Comparison of ENCODE assay signal across 9 mouse cellular contexts in the genomic region with DNA sequence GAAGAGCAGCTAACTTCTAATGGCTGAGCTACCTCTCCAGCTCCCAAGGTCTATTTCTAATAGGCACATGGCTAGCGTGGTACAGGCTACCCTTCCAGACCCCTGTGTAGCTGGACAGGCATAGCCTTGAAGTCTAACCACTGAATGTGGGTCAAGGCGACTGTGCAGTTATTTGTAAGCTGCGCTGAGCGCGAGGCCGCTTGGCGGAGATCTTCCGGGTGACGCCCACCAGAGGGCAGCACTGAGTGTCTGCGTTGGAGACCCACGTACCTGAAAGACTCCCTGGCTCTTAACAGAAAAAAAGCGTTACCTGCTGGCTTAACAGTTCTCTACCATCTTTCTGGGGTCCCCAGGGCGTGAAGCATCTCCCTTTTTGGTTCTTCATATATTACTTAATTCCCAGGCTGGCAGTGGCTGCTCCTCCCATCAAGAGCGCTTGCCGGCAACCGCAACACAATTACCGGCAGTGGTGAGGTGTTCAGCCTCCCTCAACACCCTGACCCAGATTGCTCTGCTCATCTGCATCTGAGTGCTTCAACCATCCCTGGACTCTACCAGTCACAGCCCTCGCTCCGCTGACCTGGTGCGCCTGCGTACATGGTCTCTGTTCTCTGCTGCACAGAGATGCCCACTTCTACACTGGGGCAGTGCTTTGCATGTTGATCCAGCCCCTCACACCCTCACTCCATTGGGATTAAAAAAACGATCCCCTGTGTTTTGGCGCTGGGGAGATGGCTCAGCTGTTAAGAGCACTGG. TPM values are rescaled to one million over a fixed set of nuclear protein-coding genes. Genes with fewer than 3 reads are reported as not detected.
A peak's percentile ranks its signal among the peaks of the same experiment; 100 is the strongest.
DNase-seq lines count a peak whose midpoint lies in the region; ATAC-seq and TF ChIP-seq lines count a peak whose summit lies in the region.
"Had no signal": no experiment of that assay in that cellular context is flagged by ENCODE, and none has a peak within 500 bp of the region (broad histone marks: within the 10 kb centered on the region; RNA-seq: fewer than 3 reads in every experiment).

No protein-coding gene starts in this region.

- H3K4me3 ChIP-seq in gastrocnemius, adult 2 months = peak overlapping the region; percentile 29; the same call in 1 of the 2 replicates
- peak overlapping the region; percentile 22 for H3K4me3 ChIP-seq in hindbrain, postnatal 0 days (ENCODE audit: low read length)
- H3K4me3 ChIP-seq in left cerebral cortex, adult 2 months = peak overlapping the region; percentile 35
- H3K4me3 ChIP-seq: liver, embryonic 15.5 days had no signal

- H3K27ac ChIP-seq in gastrocnemius, adult 2 months = no peak overlapping the region
- peak overlapping the region; percentile 48; the same call in 1 of the 2 replicates for H3K27ac ChIP-seq in hindbrain, postnatal 0 days
- H3K27ac ChIP-seq in left cerebral cortex, adult 2 months = no peak overlapping the region
- H3K27ac ChIP-seq: liver, embryonic 15.5 days had no signal

- no peaks in the 10 kb centered on the region for H3K27me3 ChIP-seq in hindbrain, postnatal 0 days (ENCODE audit: insufficient read depth, low read length)

- H3K4me1 ChIP-seq in hindbrain, postnatal 0 days (ENCODE audit: insufficient read depth, low read length) = peaks cover 4% of the 10 kb centered on the region; the same call in 1 of the 2 replicates
- H3K4me1 ChIP-seq: liver, embryonic 15.5 days had no signal

- peak overlapping the region; percentile 52 for H3K4me2 ChIP-seq in hindbrain, postnatal 0 days (ENCODE audit: low read depth, low read length)
- H3K4me2 ChIP-seq: liver, embryonic 15.5 days had no signal

- peak; percentile 80 for ATAC-seq in hindbrain, postnatal 0 days
- peak; percentile 88 for ATAC-seq in megakaryocyte progenitor cell, adult 5-6 weeks (replicated peaks; ENCODE audit: poor library complexity)

- TF ChIP-seq CTCF in gastrocnemius, adult 2 months (IDR thresholded peaks at IDR 0.05) = peak; percentile 95
- TF ChIP-seq CTCF in hindbrain, postnatal 0 days (IDR thresholded peaks at IDR 0.05; ENCODE audit: low read depth) = peak; percentile 94
- peak; percentile 96 for TF ChIP-seq CTCF in left cerebral cortex, adult 2 months (IDR thresholded peaks at IDR 0.05)

- no peaks in the 10 kb centered on the region for H3K36me3 ChIP-seq in hindbrain, postnatal 0 days (ENCODE audit: insufficient read depth, low read length)
- H3K36me3 ChIP-seq: liver, embryonic 15.5 days had no signal

- H3K9me3 ChIP-seq in hindbrain, postnatal 0 days (ENCODE audit: low read length) = no peaks in the 10 kb centered on the region
- H3K9me3 ChIP-seq: liver, embryonic 15.5 days had no signal

- WGBS in hindbrain, postnatal 0 days = 5% methylated on average over 23 of the region's 23 CpGs

- intact Hi-C loops in gastrocnemius, adult 2 months (cut with DNase I) = loop anchor here (1.0 kb wide), 1 partner anchor 142 kb away; no protein-coding TSS in a partner anchor
- intact Hi-C loops in left cerebral cortex, adult 2 months (cut with DNase I) = loop anchor here (1.0 kb wide), 1 partner anchor 142 kb away; no protein-coding TSS in a partner anchor

- peak; percentile 74 for DNase-seq in Muller cell, postnatal 12 days (ENCODE audit: inconsistent ontology term)
- DNase-seq in cerebellum, postnatal 36 days = peak; percentile 87 to 88
- DNase-seq in gastrocnemius, adult 2 months = peak; percentile 86
- peak; percentile 92 for DNase-seq in hindbrain, postnatal 0 days (ENCODE audit: low spot score)
- DNase-seq in left cerebral cortex, adult 2 months (ENCODE audit: extremely low spot score in 1 of 2, low spot score in 2 of 2) = peak; percentile 78 to 86
- peak; percentile 86 for DNase-seq in right cerebral cortex, postnatal 14 days
- peak; percentile 85 for DNase-seq in urinary bladder, postnatal 14 days (ENCODE audit: low spot score)

- H3K9ac ChIP-seq in hindbrain, postnatal 0 days (replicated peaks; ENCODE audit: low read length) = 0 out of 2 replicates have a peak overlapping the region, but pooled peaks have one; percentile 33
- H3K9ac ChIP-seq: liver, embryonic 15.5 days had no signal

RNA-seq across cellular contexts. Expression of gene Tulp1, which starts 21.3 kb away (rescaled TPM):
- not detected for total RNA-seq in gastrocnemius, adult 2 months (2021)
- total RNA-seq in hindbrain, postnatal 0 days (2014; rRNA removed) = 1.4 TPM in 1 of 2 replicates, not detected in the other
- 1.8 and 2.0 TPM in 2 replicates for polyA plus RNA-seq in hindbrain, postnatal 0 days (2015; fragmentation: Nextera tagmentation; extraction: Ambion mirVana)
- not detected for total RNA-seq in left cerebral cortex, adult 2 months (2021)
- total RNA-seq in megakaryocyte progenitor cell, adult 5-6 weeks (2015) = not detected in 2 replicates
- not detected in 2 replicates for total RNA-seq in megakaryocyte progenitor cell, adult 5-6 weeks (2017)

RNA-seq across cellular contexts. Expression of gene Tead3, which starts 35.7 kb away (rescaled TPM):
- total RNA-seq in gastrocnemius, adult 2 months (2021) = 1 to 10 TPM; 6.9 to 7.4 TPM
- 6.5 and 9.4 TPM in 2 replicates for total RNA-seq in hindbrain, postnatal 0 days (2014; rRNA removed)
- polyA plus RNA-seq in hindbrain, postnatal 0 days (2015; fragmentation: Nextera tagmentation; extraction: Ambion mirVana) = 1.3 and 1.7 TPM in 2 replicates
- 1 to 10 TPM; 2.9 to 3.0 TPM for total RNA-seq in left cerebral cortex, adult 2 months (2021)
- total RNA-seq in megakaryocyte progenitor cell, adult 5-6 weeks (2015) = 0.15 and 1.9 TPM in 2 replicates
- 0.04 TPM in 1 of 2 replicates, not detected in the other for total RNA-seq in megakaryocyte progenitor cell, adult 5-6 weeks (2017)

RNA-seq across cellular contexts. Expression of gene Rpl10a, which starts 58.1 kb away (rescaled TPM):
- 100 to 1,000 TPM; 382 to 410 TPM for total RNA-seq in gastrocnemius, adult 2 months (2021)
- total RNA-seq in hindbrain, postnatal 0 days (2014; rRNA removed) = 699 and 1,071 TPM in 2 replicates
- polyA plus RNA-seq in hindbrain, postnatal 0 days (2015; fragmentation: Nextera tagmentation; extraction: Ambion mirVana) = 337 and 355 TPM in 2 replicates
- 100 to 1,000 TPM; 302 to 309 TPM for total RNA-seq in left cerebral cortex, adult 2 months (2021)
- 3,042 and 3,166 TPM in 2 replicates for total RNA-seq in megakaryocyte progenitor cell, adult 5-6 weeks (2015)
- 795 and 921 TPM in 2 replicates for total RNA-seq in megakaryocyte progenitor cell, adult 5-6 weeks (2017)
